Mouse (Mus musculus): Measurements from ENCODE around the gene Kalrn.

Kalrn gene

DNA sequence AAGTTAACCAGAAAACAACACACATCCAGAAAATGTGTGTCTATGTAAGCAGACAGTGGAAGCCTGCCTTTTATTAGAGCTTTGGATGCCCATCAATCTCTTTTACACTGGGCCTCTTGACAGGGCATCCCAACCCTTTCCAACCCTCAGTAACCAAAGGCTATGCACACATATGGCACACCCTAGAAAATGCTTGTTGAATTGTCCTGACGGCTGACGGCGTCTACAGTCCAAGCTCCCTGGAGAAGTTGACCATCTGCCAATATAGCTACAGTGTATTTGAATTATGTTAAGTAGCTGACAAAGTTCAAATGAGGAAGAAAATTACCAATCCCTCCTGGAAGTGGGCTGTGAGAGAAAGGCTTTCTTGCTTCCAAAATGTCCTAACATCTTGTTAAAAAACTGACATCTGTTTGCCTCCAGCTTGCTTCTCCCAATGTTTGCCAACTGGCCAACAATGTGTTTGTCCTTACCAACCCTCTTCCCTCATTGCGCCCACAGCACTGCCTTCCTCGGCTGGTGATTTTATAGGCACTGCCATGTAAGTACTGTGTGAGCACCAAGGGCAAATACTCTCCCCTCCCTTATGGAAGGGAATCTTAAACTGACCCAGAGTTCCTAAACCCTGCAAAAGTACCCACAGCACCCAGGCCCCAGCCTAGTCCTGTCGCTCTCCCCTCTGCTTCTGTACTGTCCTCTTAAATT, 26.4 kb downstream of the Kalrn start:
- Histone ChIP-seq H3K36me3 (ENCODE audit: insufficient read depth, low read length) (no peaks in the 10 kb centered on the region), H3K4me3 (replicated peaks; ENCODE audit: low read length) (no peak overlapping the region), H3K27me3 (ENCODE audit: insufficient read depth, low read length) (no peaks in the 10 kb centered on the region), H3K9me3 (ENCODE audit: low read length) (peaks cover 5% of the 10 kb centered on the region; the same call in 1 of the 2 replicates), H3K4me1 (replicated peaks; ENCODE audit: low read depth, low read length) (no peaks in the 10 kb centered on the region)
- TF ChIP-seq POU5F1 (IDR thresholded peaks at IDR 0.05; ENCODE audit: borderline replicate concordance, low read length), result no peak
- TF ChIP-seq NANOG (IDR thresholded peaks at IDR 0.05; ENCODE audit: borderline replicate concordance, low read length), result no peak
- TF ChIP-seq CTCF (conservative IDR thresholded peaks at IDR 0.05; ENCODE audit: low read length), result no peak

DNA sequence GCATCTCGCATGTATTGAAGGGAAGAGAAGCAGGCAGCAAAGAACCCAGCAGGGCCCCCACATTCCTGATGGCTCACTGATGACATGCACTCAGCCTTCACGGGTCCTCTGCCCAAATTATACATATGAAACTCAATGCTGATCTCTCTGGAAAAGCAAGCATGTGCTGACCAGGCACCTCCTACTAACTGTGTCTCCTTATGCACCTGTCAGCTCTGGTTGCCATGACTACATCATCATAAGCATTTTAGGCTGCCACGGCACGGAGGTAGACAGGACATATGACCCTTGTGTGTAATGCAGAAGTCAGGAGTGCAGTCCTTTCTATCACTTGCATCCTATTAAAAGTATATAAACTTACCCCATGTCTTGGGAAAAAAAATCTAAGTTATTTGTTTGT, 29.6 kb downstream of the Kalrn start:
- Histone ChIP-seq H3K9me3 (ENCODE audit: low read length) (peaks cover 7% of the 10 kb centered on the region; the same call in 1 of the 2 replicates), H3K4me3 (replicated peaks; ENCODE audit: low read length) (no peak overlapping the region), H3K4me1 (replicated peaks; ENCODE audit: low read depth, low read length) (no peaks in the 10 kb centered on the region), H3K27me3 (ENCODE audit: insufficient read depth, low read length) (no peaks in the 10 kb centered on the region), H3K36me3 (ENCODE audit: insufficient read depth, low read length) (no peaks in the 10 kb centered on the region)
- TF ChIP-seq CTCF (conservative IDR thresholded peaks at IDR 0.05; ENCODE audit: low read length), result no peak
- TF ChIP-seq POU5F1 (IDR thresholded peaks at IDR 0.05; ENCODE audit: borderline replicate concordance, low read length), result no peak
- no peak for TF ChIP-seq NANOG (IDR thresholded peaks at IDR 0.05; ENCODE audit: borderline replicate concordance, low read length)

DNA sequence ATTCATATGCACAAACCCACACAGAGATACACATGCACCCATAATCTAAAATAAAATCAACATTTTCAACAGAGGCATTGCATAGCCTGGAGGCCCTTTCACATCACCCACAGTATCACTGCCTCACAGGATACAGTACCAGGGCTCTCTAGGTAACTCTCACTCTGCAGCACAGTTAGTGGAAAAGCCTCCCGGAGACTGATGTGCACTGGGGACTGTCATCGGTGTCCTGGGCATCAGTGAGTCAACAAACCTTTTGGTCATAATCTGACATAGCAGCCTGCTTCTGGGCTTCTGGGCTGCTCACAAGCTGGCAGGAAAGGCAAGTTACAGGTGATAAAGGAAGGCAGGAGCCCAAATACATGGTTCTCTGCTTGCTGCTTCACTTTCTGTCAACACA, 31.0 kb downstream of the Kalrn start:
- no peaks in the 10 kb centered on the region for H3K27me3 ChIP-seq (ENCODE audit: insufficient read depth, low read length)
- H3K4me3 ChIP-seq (replicated peaks; ENCODE audit: low read length), result no peak overlapping the region
- no peaks in the 10 kb centered on the region for H3K4me1 ChIP-seq (replicated peaks; ENCODE audit: low read depth, low read length)
- no peaks in the 10 kb centered on the region for H3K36me3 ChIP-seq (ENCODE audit: insufficient read depth, low read length)
- peaks cover 12% of the 10 kb centered on the region; the same call in 1 of the 2 replicates for H3K9me3 ChIP-seq (ENCODE audit: low read length)
- no peak for TF ChIP-seq POU5F1 (IDR thresholded peaks at IDR 0.05; ENCODE audit: borderline replicate concordance, low read length)
- TF ChIP-seq NANOG (IDR thresholded peaks at IDR 0.05; ENCODE audit: borderline replicate concordance, low read length), result no peak
- no peak for TF ChIP-seq CTCF (conservative IDR thresholded peaks at IDR 0.05; ENCODE audit: low read length)

DNA sequence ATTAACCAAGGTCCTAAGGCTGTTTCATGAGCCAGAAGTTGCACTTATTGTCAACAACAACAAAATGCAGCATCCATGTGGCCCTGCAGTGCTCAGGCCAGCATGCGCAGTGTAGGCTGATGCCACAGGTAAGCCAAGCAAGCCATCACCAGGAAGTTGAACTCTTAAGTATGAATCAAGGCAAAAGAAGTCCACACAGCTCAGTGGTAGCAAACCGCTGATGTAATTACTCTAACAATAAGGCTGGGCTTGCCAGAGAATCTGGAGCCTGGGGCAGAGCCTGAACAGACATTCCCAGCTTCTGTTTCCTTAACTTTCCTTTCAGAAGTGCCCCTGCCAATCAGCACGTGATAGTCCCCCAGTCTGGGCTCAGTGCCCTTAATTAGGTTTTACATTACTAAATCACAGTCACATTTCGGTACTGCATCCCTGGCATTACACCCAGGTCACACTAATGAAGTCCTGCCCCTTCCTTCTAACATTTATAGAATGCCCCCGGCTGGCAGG, 34.6 kb downstream of the Kalrn start:
- H3K4me3 ChIP-seq (replicated peaks; ENCODE audit: low read length), result no peak overlapping the region
- TF ChIP-seq CTCF (conservative IDR thresholded peaks at IDR 0.05; ENCODE audit: low read length), result no peak
- TF ChIP-seq NANOG (IDR thresholded peaks at IDR 0.05; ENCODE audit: borderline replicate concordance, low read length), result no peak
- TF ChIP-seq POU5F1 (IDR thresholded peaks at IDR 0.05; ENCODE audit: borderline replicate concordance, low read length), result no peak
- no peaks in the 10 kb centered on the region for H3K4me1 ChIP-seq (replicated peaks; ENCODE audit: low read depth, low read length)
- H3K27me3 ChIP-seq (ENCODE audit: insufficient read depth, low read length), result no peaks in the 10 kb centered on the region
- H3K9me3 ChIP-seq (ENCODE audit: low read length), result peaks cover 12% of the 10 kb centered on the region; the same call in 1 of the 2 replicates
- H3K36me3 ChIP-seq (ENCODE audit: insufficient read depth, low read length), result no peaks in the 10 kb centered on the region

DNA sequence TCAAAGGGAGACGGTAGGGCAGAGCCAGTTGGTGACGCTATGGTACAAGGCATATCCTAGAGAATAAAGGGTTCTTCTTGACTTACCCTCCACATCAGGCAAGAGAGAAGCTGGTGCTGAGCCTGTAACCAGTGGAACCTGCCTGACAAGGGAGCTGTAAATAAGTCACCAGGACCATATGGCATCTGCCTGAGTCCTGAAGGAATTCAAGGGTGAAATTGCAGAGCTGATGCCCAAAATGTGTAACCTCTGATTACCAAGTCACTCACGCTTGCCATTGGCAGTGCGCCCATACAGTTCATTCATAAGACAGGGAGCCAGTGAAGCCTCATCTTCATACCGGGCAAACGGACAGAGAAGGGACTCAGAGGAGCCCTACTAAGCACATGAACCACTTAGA, 37.0 kb downstream of the Kalrn start:
- Histone ChIP-seq H3K9me3 (ENCODE audit: low read length) (peaks cover 12% of the 10 kb centered on the region; the same call in 1 of the 2 replicates), H3K4me1 (replicated peaks; ENCODE audit: low read depth, low read length) (no peaks in the 10 kb centered on the region)
- no peak for TF ChIP-seq CTCF (conservative IDR thresholded peaks at IDR 0.05; ENCODE audit: low read length)
- TF ChIP-seq POU5F1 (IDR thresholded peaks at IDR 0.05; ENCODE audit: borderline replicate concordance, low read length), result no peak
- TF ChIP-seq NANOG (IDR thresholded peaks at IDR 0.05; ENCODE audit: borderline replicate concordance, low read length), result no peak

DNA sequence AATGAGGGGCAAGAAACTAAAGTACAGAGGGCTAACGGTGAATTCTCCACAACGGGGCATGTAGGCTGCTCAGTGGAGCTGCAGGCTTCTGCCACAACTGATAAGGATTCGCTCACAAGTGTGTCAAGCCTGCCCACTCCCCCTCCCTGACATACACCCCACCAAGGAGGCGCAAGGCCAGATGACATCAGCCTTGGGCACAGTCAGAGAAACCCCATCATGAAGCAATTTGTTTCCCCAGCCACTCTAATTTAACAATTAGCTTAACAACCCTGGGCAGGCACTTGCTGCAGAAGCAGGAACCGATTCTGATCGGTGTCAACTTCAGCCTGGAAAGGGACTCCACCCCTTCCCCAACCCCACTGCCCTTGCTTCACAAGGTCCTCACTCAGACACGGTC, 38.2 kb downstream of the Kalrn start:
- Histone ChIP-seq H3K36me3 (ENCODE audit: insufficient read depth, low read length) (no peaks in the 10 kb centered on the region), H3K4me3 (replicated peaks; ENCODE audit: low read length) (no peak overlapping the region), H3K9me3 (ENCODE audit: low read length) (peaks cover 12% of the 10 kb centered on the region; the same call in 1 of the 2 replicates), H3K4me1 (replicated peaks; ENCODE audit: low read depth, low read length) (no peaks in the 10 kb centered on the region), H3K27me3 (ENCODE audit: insufficient read depth, low read length) (no peaks in the 10 kb centered on the region)
- TF ChIP-seq POU5F1 (IDR thresholded peaks at IDR 0.05; ENCODE audit: borderline replicate concordance, low read length), result no peak

More for the DNA sequence above, 37.0 kb downstream of the Kalrn start:
- no peak overlapping the region for H3K4me3 ChIP-seq (replicated peaks; ENCODE audit: low read length)
- H3K27me3 ChIP-seq (ENCODE audit: insufficient read depth, low read length), result no peaks in the 10 kb centered on the region
- no peaks in the 10 kb centered on the region for H3K36me3 ChIP-seq (ENCODE audit: insufficient read depth, low read length)

DNA sequence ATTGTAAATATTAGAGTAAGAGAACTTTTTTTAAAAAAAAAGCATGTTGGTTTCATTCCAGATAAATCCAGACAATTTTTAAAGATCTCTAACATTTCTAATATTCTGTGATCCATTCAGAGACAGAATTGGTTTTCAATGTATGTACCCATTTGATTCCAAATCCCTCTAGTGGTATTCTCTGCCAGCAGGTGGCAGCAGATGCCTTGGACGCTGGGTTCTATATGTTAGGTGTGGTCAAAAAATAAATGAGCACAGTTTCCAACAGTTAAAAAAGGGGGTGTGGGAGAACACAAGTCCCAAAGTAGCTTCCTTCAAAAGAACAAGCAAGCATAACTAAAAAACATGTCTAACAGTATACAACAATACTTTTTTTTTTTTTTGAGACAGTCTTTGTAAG, 41.8 kb downstream of the Kalrn start:
- Histone ChIP-seq H3K4me3 (replicated peaks; ENCODE audit: low read length) (no peak overlapping the region), H3K27me3 (ENCODE audit: insufficient read depth, low read length) (no peaks in the 10 kb centered on the region), H3K4me1 (replicated peaks; ENCODE audit: low read depth, low read length) (no peaks in the 10 kb centered on the region), H3K36me3 (ENCODE audit: insufficient read depth, low read length) (no peaks in the 10 kb centered on the region), H3K9me3 (ENCODE audit: low read length) (0 out of 2 replicates have a peak, but pooled peaks cover 5% of the 10 kb centered on the region)
- TF ChIP-seq POU5F1 (IDR thresholded peaks at IDR 0.05; ENCODE audit: borderline replicate concordance, low read length), result no peak
- TF ChIP-seq NANOG (IDR thresholded peaks at IDR 0.05; ENCODE audit: borderline replicate concordance, low read length), result no peak
- peak; percentile 52 for TF ChIP-seq CTCF (conservative IDR thresholded peaks at IDR 0.05; ENCODE audit: low read length)

DNA sequence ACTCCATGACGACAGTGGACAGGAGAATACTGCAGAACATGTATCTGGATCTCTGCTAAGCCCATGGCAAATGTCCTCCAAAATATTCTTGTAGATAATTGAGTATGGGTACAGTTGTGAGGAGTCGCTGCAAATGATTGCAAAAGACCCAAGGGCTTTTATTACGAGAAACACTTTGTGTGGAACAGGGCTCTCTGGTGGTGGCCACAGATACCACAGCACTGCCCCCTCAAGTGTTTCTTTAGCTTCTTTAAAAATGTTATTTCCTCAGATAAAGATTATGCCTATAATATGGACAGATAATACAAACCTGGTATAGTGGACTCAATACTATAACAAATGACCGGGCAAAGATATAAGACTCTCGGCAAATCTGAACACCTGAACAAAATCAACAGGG, 43.3 kb downstream of the Kalrn start:
- H3K4me3 ChIP-seq (replicated peaks; ENCODE audit: low read length), result no peak overlapping the region
- H3K36me3 ChIP-seq (ENCODE audit: insufficient read depth, low read length), result no peaks in the 10 kb centered on the region
- H3K9me3 ChIP-seq (ENCODE audit: low read length), result no peaks in the 10 kb centered on the region
- TF ChIP-seq POU5F1 (IDR thresholded peaks at IDR 0.05; ENCODE audit: borderline replicate concordance, low read length) (no peak), NANOG (IDR thresholded peaks at IDR 0.05; ENCODE audit: borderline replicate concordance, low read length) (no peak), CTCF (conservative IDR thresholded peaks at IDR 0.05; ENCODE audit: low read length) (no peak)
- no peaks in the 10 kb centered on the region for H3K4me1 ChIP-seq (replicated peaks; ENCODE audit: low read depth, low read length)
- H3K27me3 ChIP-seq (ENCODE audit: insufficient read depth, low read length), result no peaks in the 10 kb centered on the region

Data from E14TG2a.4 (cell line).